Mouse (Mus musculus) liver, postnatal 0 days (tissue): Measurements from ENCODE around the gene Dnm1.

Experiments
- CTCF ChIP-seq: sonication (generic); IDR thresholded peaks from 2 replicates; pipeline ENCODE4 v1.5.1; 2016; ENCODE audit warnings: antibody characterized with exemption, low read depth
- EP300 ChIP-seq: IDR thresholded peaks from 2 replicates; pipeline ENCODE4 v1.6.1; 2016; ENCODE audit warnings: antibody characterized with exemption, low read depth, mild to moderate bottlenecking

DNA sequence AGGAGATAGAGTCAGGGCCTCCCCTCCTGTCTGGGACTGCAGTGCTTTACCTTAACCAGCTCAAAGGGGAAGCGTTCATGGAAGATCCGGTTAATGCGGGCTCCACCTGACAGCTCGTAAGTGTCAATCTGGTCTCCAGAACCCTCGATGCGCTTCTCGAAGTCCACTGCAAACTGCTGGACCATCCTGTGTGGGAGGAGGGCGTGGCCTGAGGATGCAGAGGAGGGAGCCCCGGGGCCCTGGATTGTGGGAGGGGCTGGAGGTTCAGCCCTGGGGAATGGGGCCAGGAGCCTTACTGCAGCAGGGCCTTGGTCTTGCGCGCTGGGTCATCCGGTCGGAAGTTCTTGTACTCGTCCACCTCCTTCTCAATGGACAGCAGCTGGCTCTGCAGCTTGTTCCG, 17.2 kb downstream of the Dnm1 start:
- TF ChIP-seq CTCF (no peak), EP300 (no peak)
